Mouse (Mus musculus) small intestine, adult 2 months (tissue): ENCODE results near the gene B3gntl1.

ENCODE experiments used
- CTCF ChIP-seq: fragments of 200-500 bp; IDR thresholded peaks from 2 replicates; pipeline ENCODE4 v1.5.1; 2012; ENCODE audit warnings: low read depth, mild to moderate bottlenecking, control low read depth, inconsistent platforms, low read length, moderate library complexity, mixed read lengths; ENCODE audit not compliant: insufficient replicate concordance, insufficient read length; ENCODE audit errors: extremely low read depth
- POLR2A ChIP-seq: fragments of 200-500 bp; IDR thresholded peaks from 2 replicates; pipeline ENCODE4 v1.6.1; 2012; ENCODE audit warnings: low read depth, mild to moderate bottlenecking, control low read depth, inconsistent platforms, low read length, moderate library complexity

DNA sequence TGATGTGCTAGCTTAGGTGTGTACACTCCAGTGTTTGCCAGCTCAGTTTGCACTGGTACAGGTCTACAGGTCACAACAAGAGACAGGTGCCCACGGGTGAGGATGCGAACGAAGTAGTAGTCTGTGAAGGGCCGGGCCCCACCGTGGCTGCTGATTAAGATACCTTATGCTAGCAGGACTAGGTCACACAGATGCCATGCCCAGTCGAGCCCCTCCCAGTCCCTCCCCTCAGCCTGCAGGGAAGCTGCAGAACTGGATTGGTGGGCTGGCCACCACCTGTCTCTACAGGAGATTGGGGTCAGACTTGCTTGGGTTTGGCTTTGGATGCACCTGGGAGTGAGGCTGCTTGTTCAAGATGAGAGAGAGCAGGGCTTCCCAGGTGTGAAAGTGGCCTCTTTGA is 44.8 kb upstream of the B3gntl1 start:
- no peak for TF ChIP-seq POLR2A
- no peak for TF ChIP-seq CTCF
